Comparison of ENCODE assay signal across 8 mouse cellular contexts in the genomic region with DNA sequence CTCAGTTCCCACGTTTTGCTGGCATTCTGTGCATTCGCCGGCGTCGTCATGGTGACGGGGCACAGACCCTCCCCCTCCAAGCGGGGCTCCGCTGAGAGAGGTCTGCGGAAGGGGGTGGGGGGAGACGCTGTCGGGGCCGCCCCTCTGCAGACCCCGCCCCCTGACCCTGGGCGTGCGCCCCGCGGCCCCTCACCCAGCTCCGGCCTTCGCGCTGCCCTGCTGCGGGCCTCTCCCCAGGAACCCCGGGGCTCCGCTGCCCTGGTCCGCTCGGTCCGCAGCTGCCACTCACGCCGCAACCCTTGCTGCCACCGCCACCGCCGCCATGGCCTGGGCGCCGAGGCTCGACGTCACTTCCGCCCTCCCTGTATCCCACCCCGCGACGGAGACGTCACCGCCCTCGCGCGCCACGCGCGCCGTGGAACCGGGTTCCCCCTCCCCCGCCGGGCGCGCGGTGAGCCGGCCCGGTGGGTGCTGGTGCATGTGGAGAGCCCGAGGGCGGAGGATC. TPM values are rescaled to one million over a fixed set of nuclear protein-coding genes. Genes with fewer than 3 reads are reported as not detected.
DNase-seq lines count a peak whose midpoint lies in the region; ATAC-seq and TF ChIP-seq lines count a peak whose summit lies in the region.

A gene (minus strand): TSS at position 364 of the 505 bp plus-strand sequence.

- peak within 1 kb of the TSS; percentile 90 for H3K4me2 ChIP-seq in forebrain, embryonic 15.5 days (replicated peaks)
- peak within 1 kb of the TSS; percentile 98 for H3K4me2 ChIP-seq in lung, embryonic 14.5 days

- peaks cover 17% of the 10 kb centered on the region for H3K27me3 ChIP-seq in E14TG2a.4 (ENCODE audit: insufficient read depth, low read length)
- H3K27me3 ChIP-seq in forebrain, embryonic 15.5 days, result no peaks in the 10 kb centered on the region
- H3K27me3 ChIP-seq in lung, embryonic 14.5 days (ENCODE audit: insufficient read depth, low read length), result no peaks in the 10 kb centered on the region

- H3K4me3 ChIP-seq in E14TG2a.4 (replicated peaks; ENCODE audit: low read length), result peak within 1 kb of the TSS; percentile 95
- H3K4me3 ChIP-seq in forebrain, embryonic 15.5 days, result peak within 1 kb of the TSS; percentile 85
- peak within 1 kb of the TSS; percentile 87 for H3K4me3 ChIP-seq in lung, embryonic 14.5 days (ENCODE audit: low read depth, low read length)
- peak within 1 kb of the TSS; percentile 75 for H3K4me3 ChIP-seq in olfactory bulb, adult 2 months (ENCODE audit: insufficient read depth, low read depth, low read length)

- peak; percentile 87 for DNase-seq in cerebellum, adult 11 months
- DNase-seq in heart, postnatal 14 days, result peak; percentile 89 to 90
- peak; percentile 90 to 91 for DNase-seq in layer of hippocampus, adult 18-20 months (ENCODE audit: low spot score in 2 of 2)
- DNase-seq in lung, embryonic 14.5 days, result peak; percentile 89
- DNase-seq in thymus, postnatal 0 days (ENCODE audit: low spot score), result peak; percentile 90

- H3K9me3 ChIP-seq in E14TG2a.4 (ENCODE audit: low read length), result peaks cover 24% of the 10 kb centered on the region
- no peaks in the 10 kb centered on the region for H3K9me3 ChIP-seq in forebrain, embryonic 15.5 days
- 0 out of 2 replicates have a peak, but pooled peaks cover 4% of the 10 kb centered on the region for H3K9me3 ChIP-seq in lung, embryonic 14.5 days (ENCODE audit: low read depth, low read length)

- WGBS in forebrain, embryonic 15.5 days, result under 1% methylated on average over 57 of the region's 58 CpGs
- under 1% methylated on average over 54 of the region's 58 CpGs for WGBS in lung, embryonic 14.5 days
- under 1% methylated on average over 53 of the region's 58 CpGs for WGBS in olfactory bulb, adult 2 months

- H3K27ac ChIP-seq in forebrain, embryonic 15.5 days (replicated peaks), result peak within 1 kb of the TSS; percentile 98
- H3K27ac ChIP-seq in lung, embryonic 14.5 days (ENCODE audit: low read depth), result peak within 1 kb of the TSS; percentile 89
- H3K27ac ChIP-seq in olfactory bulb, adult 2 months (ENCODE audit: insufficient read depth, low read depth, low read length), result peak within 1 kb of the TSS; percentile 94

- no peak for TF ChIP-seq CTCF in E14TG2a.4 (conservative IDR thresholded peaks at IDR 0.05; ENCODE audit: low read length)
- TF ChIP-seq CTCF in lung, embryonic 14.5 days (IDR thresholded peaks at IDR 0.05; ENCODE audit: low read depth), result no peak
- no peak for TF ChIP-seq CTCF in olfactory bulb, adult 2 months (IDR thresholded peaks at IDR 0.05; ENCODE audit: insufficient read depth, low read depth, low read length)

- intact Hi-C loops in heart, postnatal 14 days (cut with DNase I), result loop anchor here (5.0 kb wide), 1 partner anchor 67 kb away; a partner anchor contains a TSS

- peaks cover 66% of the 10 kb centered on the region for H3K4me1 ChIP-seq in E14TG2a.4 (replicated peaks; ENCODE audit: low read depth, low read length)
- peaks cover 55% of the 10 kb centered on the region for H3K4me1 ChIP-seq in forebrain, embryonic 15.5 days
- peaks cover 26% of the 10 kb centered on the region; the same call in 1 of the 2 replicates for H3K4me1 ChIP-seq in lung, embryonic 14.5 days (ENCODE audit: insufficient read depth)
- peaks cover 55% of the 10 kb centered on the region for H3K4me1 ChIP-seq in olfactory bulb, adult 2 months (ENCODE audit: control insufficient read depth, insufficient read depth, low read length)

- H3K9ac ChIP-seq in forebrain, embryonic 15.5 days (replicated peaks), result peak within 1 kb of the TSS; percentile 91
- H3K9ac ChIP-seq in lung, embryonic 14.5 days, result peak within 1 kb of the TSS; percentile 88

- peak; percentile 75 for ATAC-seq in forebrain, embryonic 15.5 days (replicated peaks)
- ATAC-seq in lung, embryonic 14.5 days (ENCODE audit: insufficient read depth), result peak; percentile 64

- peaks cover 39% of the 10 kb centered on the region for H3K36me3 ChIP-seq in E14TG2a.4 (ENCODE audit: insufficient read depth, low read length)
- peaks cover 32% of the 10 kb centered on the region for H3K36me3 ChIP-seq in forebrain, embryonic 15.5 days
- H3K36me3 ChIP-seq in lung, embryonic 14.5 days (ENCODE audit: insufficient read depth), result peaks cover 37% of the 10 kb centered on the region

- TF ChIP-seq POLR2A in olfactory bulb, adult 2 months (IDR thresholded peaks at IDR 0.05; ENCODE audit: insufficient read depth, low read depth, low read length), result peak; percentile 95

RNA-seq across cellular contexts. Expression of the gene that starts here (rescaled TPM):
- polyA plus RNA-seq in forebrain, embryonic 15.5 days (2015; fragmentation: Nextera tagmentation; extraction: Ambion mirVana), result 21.9 and 22.9 TPM in 2 replicates
- 10 to 100 TPM; 12.2 to 14.6 TPM for total RNA-seq in heart, postnatal 14 days (2021)
- total RNA-seq in layer of hippocampus, adult 18-20 months (2021), result 10 to 100 TPM; 39.0 to 40.8 TPM
- 5.6 and 6.6 TPM in 2 replicates for polyA plus RNA-seq in lung, embryonic 14.5 days (2014; fragmentation: Nextera tagmentation; extraction: Ambion mirVana)
- polyA plus RNA-seq in olfactory bulb, adult 2 months (2012; ENCODE audit: insufficient read depth, insufficient read length, low replicate concordance, missing spikeins), result not detected in 2 replicates
- 14.5 and 20.9 TPM in 2 replicates for polyA plus RNA-seq in thymus, postnatal 0 days (2015; fragmentation: Nextera tagmentation; extraction: Ambion mirVana)

Comparison
In these comparisons a context has a peak if more than half of its experiments do, and no peak if none do; other contexts are left out.
1. Peak in every context shown above with its lines: DNase-seq, ATAC-seq, H3K4me3 ChIP-seq and H3K27ac ChIP-seq.